Comparison of ENCODE assay signal across 9 mouse cellular contexts in genomic region chr8:84654597-84654996, GRCm38 (mm10). TPM values are rescaled to one million over a fixed set of nuclear protein-coding genes. Genes with fewer than 3 reads are reported as not detected.
DNase-seq lines count a peak whose midpoint lies in the region; ATAC-seq and TF ChIP-seq lines count a peak whose summit lies in the region.
"Had no signal": no experiment of that assay in that cellular context is flagged by ENCODE, and none has a peak within 500 bp of the region (broad histone marks: within the 10 kb centered on the region; RNA-seq: fewer than 3 reads in every experiment).

No protein-coding gene starts in this region.

- H3K36me3 ChIP-seq in kidney, embryonic 14.5 days (ENCODE audit: control insufficient read depth, insufficient read depth, low read length): no peaks in the 10 kb centered on the region
- 0 out of 2 replicates have a peak, but pooled peaks cover 8% of the 10 kb centered on the region for H3K36me3 ChIP-seq in E14TG2a.4 (ENCODE audit: insufficient read depth, low read length)
- H3K36me3 ChIP-seq in embryonic facial prominence, embryonic 15.5 days: no peaks in the 10 kb centered on the region
- no peaks in the 10 kb centered on the region for H3K36me3 ChIP-seq in limb, embryonic 12.5 days

- intact Hi-C loops in left cerebral cortex, postnatal 10 days (cut with DNase I): no loop called here

- no peak for ATAC-seq in kidney, embryonic 14.5 days (ENCODE audit: low FRiP score, low TSS enrichment)
- ATAC-seq in embryonic facial prominence, embryonic 15.5 days (ENCODE audit: insufficient number of reproducible peaks, low FRiP score, low TSS enrichment, low read depth): no peak
- ATAC-seq in limb, embryonic 12.5 days (ENCODE audit: insufficient number of reproducible peaks, insufficient read depth, low FRiP score, low TSS enrichment, low read depth): no peak
- ATAC-seq in megakaryocyte progenitor cell, adult 5-6 weeks (replicated peaks; ENCODE audit: poor library complexity): no peak

- 34% methylated on average over 4 of the region's 4 CpGs for WGBS in kidney, embryonic 14.5 days
- WGBS in embryonic facial prominence, embryonic 15.5 days: 31% methylated on average over 4 of the region's 4 CpGs
- WGBS in limb, embryonic 12.5 days: 37% methylated on average over 4 of the region's 4 CpGs

- DNase-seq in kidney, adult 18-20 months: no peak
- DNase-seq in left cerebral cortex, postnatal 10 days (ENCODE audit: extremely low spot score in 1 of 2, low spot score in 2 of 2): no peak
- DNase-seq in cerebellum, adult 18-20 months: no peak

- H3K9ac ChIP-seq in kidney, embryonic 14.5 days (ENCODE audit: low read depth, low read length): no peak overlapping the region
- no peak overlapping the region for H3K9ac ChIP-seq in embryonic facial prominence, embryonic 15.5 days
- no peak overlapping the region for H3K9ac ChIP-seq in limb, embryonic 12.5 days (replicated peaks)

- TF ChIP-seq CTCF in E14TG2a.4 (conservative IDR thresholded peaks at IDR 0.05; ENCODE audit: low read length): peak; percentile 70

- H3K4me1 ChIP-seq in kidney, embryonic 14.5 days (ENCODE audit: control insufficient read depth, insufficient read depth, low read length): peaks cover 39% of the 10 kb centered on the region
- peaks cover 48% of the 10 kb centered on the region for H3K4me1 ChIP-seq in E14TG2a.4 (replicated peaks; ENCODE audit: low read depth, low read length)
- peaks cover 35% of the 10 kb centered on the region for H3K4me1 ChIP-seq in embryonic facial prominence, embryonic 15.5 days
- H3K4me1 ChIP-seq in limb, embryonic 12.5 days (replicated peaks): peaks cover 65% of the 10 kb centered on the region

- no peaks in the 10 kb centered on the region for H3K27me3 ChIP-seq in kidney, embryonic 14.5 days (ENCODE audit: control insufficient read depth, insufficient read depth, low read length)
- no peaks in the 10 kb centered on the region for H3K27me3 ChIP-seq in E14TG2a.4 (ENCODE audit: insufficient read depth, low read length)
- H3K27me3 ChIP-seq in embryonic facial prominence, embryonic 15.5 days: no peaks in the 10 kb centered on the region
- H3K27me3 ChIP-seq in limb, embryonic 12.5 days: no peaks in the 10 kb centered on the region

- H3K9me3 ChIP-seq in kidney, embryonic 14.5 days (ENCODE audit: control insufficient read depth, low read length): no peaks in the 10 kb centered on the region
- H3K9me3 ChIP-seq in E14TG2a.4 (ENCODE audit: low read length): no peaks in the 10 kb centered on the region
- H3K9me3 ChIP-seq in embryonic facial prominence, embryonic 15.5 days (replicated peaks): no peaks in the 10 kb centered on the region
- no peaks in the 10 kb centered on the region for H3K9me3 ChIP-seq in limb, embryonic 12.5 days

- no peak overlapping the region for H3K4me3 ChIP-seq in kidney, embryonic 14.5 days (ENCODE audit: low read length)
- H3K4me3 ChIP-seq in E14TG2a.4 (replicated peaks; ENCODE audit: low read length): peak overlapping the region; percentile 88
- H3K4me3 ChIP-seq in embryonic facial prominence, embryonic 15.5 days (replicated peaks): no peak overlapping the region
- peak overlapping the region; percentile 37; the same call in 1 of the 2 replicates for H3K4me3 ChIP-seq in limb, embryonic 12.5 days (replicated peaks)
- H3K4me3 ChIP-seq: myocyte had no signal

- peak overlapping the region; percentile 99 for H3K27ac ChIP-seq in kidney, embryonic 14.5 days (ENCODE audit: low read depth, low read length)
- peak overlapping the region; percentile 97 for H3K27ac ChIP-seq in embryonic facial prominence, embryonic 15.5 days (replicated peaks)
- peak overlapping the region; percentile 100 for H3K27ac ChIP-seq in limb, embryonic 12.5 days

- no peak overlapping the region; the same call in 1 of the 2 replicates for H3K4me2 ChIP-seq in kidney, embryonic 14.5 days (replicated peaks; ENCODE audit: low read depth, low read length)
- H3K4me2 ChIP-seq in embryonic facial prominence, embryonic 15.5 days (replicated peaks): no peak overlapping the region
- H3K4me2 ChIP-seq in limb, embryonic 12.5 days: peak overlapping the region; percentile 76

RNA-seq across cellular contexts. Expression of gene Ier2, which starts 8.1 kb away (rescaled TPM):
- polyA plus RNA-seq in kidney, embryonic 14.5 days (2014; fragmentation: Nextera tagmentation; extraction: Ambion mirVana): 81.9 and 88.9 TPM in 2 replicates
- polyA plus RNA-seq in embryonic facial prominence, embryonic 15.5 days (2015; fragmentation: Nextera tagmentation; extraction: Ambion mirVana): 79.7 and 83.9 TPM in 2 replicates
- 134 and 144 TPM in 2 replicates for polyA plus RNA-seq in limb, embryonic 12.5 days (2016; fragmentation: Nextera tagmentation; extraction: Ambion mirVana)
- 43.5 and 61.9 TPM in 2 replicates for total RNA-seq in megakaryocyte progenitor cell, adult 5-6 weeks (2015)
- 34.4 and 49.8 TPM in 2 replicates for total RNA-seq in megakaryocyte progenitor cell, adult 5-6 weeks (2017)
- 10 to 100 TPM; 10.9 to 12.3 TPM for total RNA-seq in left cerebral cortex, postnatal 10 days (2021)

RNA-seq across cellular contexts. Expression of gene Trmt1, which starts 31.5 kb away (rescaled TPM):
- 65.4 and 82.3 TPM in 2 replicates for polyA plus RNA-seq in kidney, embryonic 14.5 days (2014; fragmentation: Nextera tagmentation; extraction: Ambion mirVana)
- polyA plus RNA-seq in embryonic facial prominence, embryonic 15.5 days (2015; fragmentation: Nextera tagmentation; extraction: Ambion mirVana): 69.1 and 78.2 TPM in 2 replicates
- polyA plus RNA-seq in limb, embryonic 12.5 days (2016; fragmentation: Nextera tagmentation; extraction: Ambion mirVana): 63.4 and 66.9 TPM in 2 replicates
- 56.0 and 64.4 TPM in 2 replicates for total RNA-seq in megakaryocyte progenitor cell, adult 5-6 weeks (2015)
- total RNA-seq in megakaryocyte progenitor cell, adult 5-6 weeks (2017): 82.2 and 84.4 TPM in 2 replicates
- 100 to 1,000 TPM; 103 to 106 TPM for total RNA-seq in left cerebral cortex, postnatal 10 days (2021)

RNA-seq across cellular contexts. Expression of gene Nacc1, which starts 33.1 kb away (rescaled TPM):
- polyA plus RNA-seq in kidney, embryonic 14.5 days (2014; fragmentation: Nextera tagmentation; extraction: Ambion mirVana): 28.1 and 33.1 TPM in 2 replicates
- polyA plus RNA-seq in embryonic facial prominence, embryonic 15.5 days (2015; fragmentation: Nextera tagmentation; extraction: Ambion mirVana): 16.7 and 16.9 TPM in 2 replicates
- polyA plus RNA-seq in limb, embryonic 12.5 days (2016; fragmentation: Nextera tagmentation; extraction: Ambion mirVana): 16.9 and 21.4 TPM in 2 replicates
- total RNA-seq in megakaryocyte progenitor cell, adult 5-6 weeks (2015): 71.6 and 77.1 TPM in 2 replicates
- 50.9 and 53.5 TPM in 2 replicates for total RNA-seq in megakaryocyte progenitor cell, adult 5-6 weeks (2017)
- total RNA-seq in left cerebral cortex, postnatal 10 days (2021): 10 to 100 TPM; 77.0 to 77.9 TPM

RNA-seq across cellular contexts. Expression of gene Lyl1, which starts 46.7 kb away (rescaled TPM):
- polyA plus RNA-seq in kidney, embryonic 14.5 days (2014; fragmentation: Nextera tagmentation; extraction: Ambion mirVana): 6.3 and 8.9 TPM in 2 replicates
- 5.8 and 6.0 TPM in 2 replicates for polyA plus RNA-seq in embryonic facial prominence, embryonic 15.5 days (2015; fragmentation: Nextera tagmentation; extraction: Ambion mirVana)
- 3.7 and 4.7 TPM in 2 replicates for polyA plus RNA-seq in limb, embryonic 12.5 days (2016; fragmentation: Nextera tagmentation; extraction: Ambion mirVana)
- 56.3 and 72.0 TPM in 2 replicates for total RNA-seq in megakaryocyte progenitor cell, adult 5-6 weeks (2015)
- total RNA-seq in megakaryocyte progenitor cell, adult 5-6 weeks (2017): 58.0 and 65.6 TPM in 2 replicates
- 1 to 10 TPM; 4.3 to 4.5 TPM for total RNA-seq in left cerebral cortex, postnatal 10 days (2021)
- polyA plus RNA-seq: myocyte had no signal

Comparison
In these comparisons a context has a peak if more than half of its experiments do, and no peak if none do; other contexts are left out.
1. H3K4me3 ChIP-seq: peak in E14TG2a.4 (single experiment) and limb, embryonic 12.5 days (single experiment); none in kidney, embryonic 14.5 days (single experiment) and embryonic facial prominence, embryonic 15.5 days (single experiment).
2. Peak in every context shown above with its lines, with median percentiles within 50 percentile points of each other: H3K27ac ChIP-seq.